Mouse (Mus musculus) embryonic fibroblast, embryonic 13.5 days (primary cell): ENCODE measurements around the gene Ehbp1l1.

Experiments
- CTCF ChIP-seq: IDR thresholded peaks from 2 replicates; pipeline ENCODE4 v1.5.1; 2011; ENCODE audit warnings: mild to moderate bottlenecking, control low read depth, low read length, moderate library complexity, borderline replicate concordance; ENCODE audit not compliant: insufficient read depth
- POLR2A ChIP-seq: IDR thresholded peaks from 2 replicates; pipeline ENCODE4 v1.6.1; 2011; ENCODE audit warnings: low read depth, mild to moderate bottlenecking, control low read depth, low read length, moderate library complexity

DNA sequence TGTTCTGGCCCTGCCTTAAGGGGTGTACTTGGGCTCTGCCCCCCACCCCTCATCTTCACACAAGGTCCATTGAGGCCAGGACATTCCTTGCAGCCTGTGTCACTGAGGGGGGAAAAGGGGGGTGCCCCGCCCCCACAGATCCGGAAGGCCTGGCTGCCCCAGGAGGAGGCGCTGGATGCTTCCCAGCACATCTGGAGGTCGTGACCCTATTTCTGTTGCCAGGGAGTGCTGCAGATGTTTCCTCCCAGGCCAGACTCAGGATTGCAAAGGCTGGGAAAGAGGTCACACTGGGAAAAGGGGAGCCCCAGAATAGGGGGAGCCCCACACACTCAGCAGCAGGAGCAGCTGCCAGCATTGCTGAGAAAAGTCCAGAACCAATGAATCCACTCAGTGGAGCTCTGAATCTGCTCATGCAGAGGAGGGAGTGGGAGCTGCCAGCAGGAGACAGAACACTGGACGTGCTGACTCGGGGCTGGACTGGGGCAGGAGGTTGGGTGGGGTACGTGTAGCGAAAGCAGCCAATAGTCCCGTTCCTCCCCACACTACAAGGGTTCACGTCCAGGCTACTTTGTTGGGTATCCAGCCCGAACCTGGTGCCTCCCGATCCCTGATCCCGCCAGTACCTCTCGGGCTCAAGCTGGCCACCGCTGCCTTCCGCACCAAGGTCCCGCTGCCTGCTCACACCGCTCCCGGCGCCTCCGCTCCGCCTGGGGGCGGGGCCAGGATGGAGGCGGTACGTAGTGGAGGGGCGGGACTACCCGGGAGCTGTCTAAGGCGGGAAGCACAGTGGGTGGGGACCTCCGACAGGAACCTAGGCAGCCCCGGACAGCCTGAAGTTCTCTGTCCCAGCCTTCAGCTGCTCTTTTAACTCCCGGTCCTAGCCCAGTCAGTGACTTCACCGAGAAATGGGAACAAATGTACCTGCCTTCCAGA is 62.9 kb downstream of the Ehbp1l1 start, which contains the start of gene Sipa1:
- TF ChIP-seq CTCF: no peak
- TF ChIP-seq POLR2A: peak; percentile 98
